Mouse (Mus musculus) right cerebral cortex, adult 18-20 months (tissue): Measurements from ENCODE around the gene H2-Aa.
"Not testable (repeated sequence)": the region's sequence is repeated elsewhere in the genome, so short reads cannot be mapped to it uniquely, and the experiment has no call there.

Experiments used
- DNase-seq: peaks from one replicate; pipeline ENCODE4 v3.0.0; 2022; ENCODE audit warnings: mixed read lengths

H2-Aa gene

GRCm38 (mm10) chr17:34287648-34288047, at the start of gene H2-Aa:
TSS of gene H2-Aa (minus strand) at chr17:34287823.
- DNase-seq, result peak; percentile 78

- no peak for DNase-seq
Observed at GRCm38 (mm10) chr17:34331200-34331599, 43.6 kb upstream of the H2-Aa start.

GRCm38 (mm10) chr17:34329807-34330206, 42.2 kb upstream of the H2-Aa start:
- no peak for DNase-seq

GRCm38 (mm10) chr17:34326373-34326772, 38.8 kb upstream of the H2-Aa start:
- no peak for DNase-seq

- DNase-seq, result no peak
Observed at GRCm38 (mm10) chr17:34325436-34325835, 37.8 kb upstream of the H2-Aa start, which contains the start of gene H2-Eb2. TSS of gene H2-Eb2 (plus strand) at chr17:34325665.

- no peak for DNase-seq
Observed at GRCm38 (mm10) chr17:34317275-34317674, 29.7 kb upstream of the H2-Aa start.

- no peak for DNase-seq
Observed at GRCm38 (mm10) chr17:34316697-34317096, 29.1 kb upstream of the H2-Aa start.

- DNase-seq, result no peak
Observed at GRCm38 (mm10) chr17:34315512-34315911, 27.9 kb upstream of the H2-Aa start.

- DNase-seq, result no peak
Observed at GRCm38 (mm10) chr17:34314286-34314685, 26.7 kb upstream of the H2-Aa start.

GRCm38 (mm10) chr17:34313393-34313792, 25.8 kb upstream of the H2-Aa start:
- DNase-seq, result peak; percentile 73

GRCm38 (mm10) chr17:34312185-34312584, 24.6 kb upstream of the H2-Aa start:
- no peak for DNase-seq

GRCm38 (mm10) chr17:34310526-34310925, 22.9 kb upstream of the H2-Aa start:
- not testable (repeated sequence) for DNase-seq

- peak; percentile 80 for DNase-seq
Observed at GRCm38 (mm10) chr17:34309683-34310385, 22.2 kb upstream of the H2-Aa start.

- no peak for DNase-seq
Observed at GRCm38 (mm10) chr17:34309225-34309624, 21.6 kb upstream of the H2-Aa start.

- no peak for DNase-seq
Observed at GRCm38 (mm10) chr17:34308161-34308560, 20.5 kb upstream of the H2-Aa start.

- no peak for DNase-seq
Observed at GRCm38 (mm10) chr17:34307216-34307615, 19.6 kb upstream of the H2-Aa start.

- no peak for DNase-seq
Observed at GRCm38 (mm10) chr17:34306407-34306806, 18.8 kb upstream of the H2-Aa start.

- DNase-seq, result peak; percentile 88
Observed at GRCm38 (mm10) chr17:34305380-34306030, 17.9 kb upstream of the H2-Aa start, which contains the start of gene H2-Eb1. TSS of gene H2-Eb1 (plus strand) at chr17:34305867.

GRCm38 (mm10) chr17:34304751-34305150, 17.1 kb upstream of the H2-Aa start:
- peak; percentile 76 for DNase-seq

- no peak for DNase-seq
Observed at GRCm38 (mm10) chr17:34303789-34304188, 16.2 kb upstream of the H2-Aa start.

- DNase-seq, result no peak
Observed at GRCm38 (mm10) chr17:34301670-34302190, 14.1 kb upstream of the H2-Aa start.

- no peak for DNase-seq
Observed at GRCm38 (mm10) chr17:34300691-34301566, 13.3 kb upstream of the H2-Aa start.

GRCm38 (mm10) chr17:34300071-34300470, 12.4 kb upstream of the H2-Aa start:
- no peak for DNase-seq
